Mouse (Mus musculus): ENCODE measurements around the gene A630023A22Rik. TPM values are rescaled to one million over a fixed set of nuclear protein-coding genes. Genes with fewer than 3 reads are reported as not detected.

A630023A22Rik gene
- polyA plus RNA-seq, 1 experiment from 2014 or later = not detected

- Histone ChIP-seq H3K9me3 (replicated peaks; ENCODE audit: control insufficient read depth, low read length) (no peaks in the 10 kb centered on the region), H3K27ac (ENCODE audit: low read depth, low read length) (no peak overlapping the region), H3K36me3 (ENCODE audit: control insufficient read depth, insufficient read depth, low read length) (no peaks in the 10 kb centered on the region), H3K4me3 (ENCODE audit: low read depth, low read length) (no peak overlapping the region), H3K4me1 (ENCODE audit: control insufficient read depth, insufficient read depth, low read length) (no peaks in the 10 kb centered on the region), H3K9ac (ENCODE audit: low read depth, low read length) (no peak overlapping the region), H3K4me2 (no peak overlapping the region), H3K27me3 (ENCODE audit: control insufficient read depth, insufficient read depth, low read length) (no peaks in the 10 kb centered on the region)
- WGBS (ENCODE audit: insufficient replicate concordance) = 65% methylated on average over 5 of the region's 5 CpGs
- ATAC-seq (replicated peaks; ENCODE audit: insufficient number of reproducible peaks, low FRiP score, low TSS enrichment) = no peak
Measured at GRCm38 (mm10) chr14:34096161-34096560, 6.4 kb downstream of the A630023A22Rik start.

GRCm38 (mm10) chr14:34092856-34093255 is 9.7 kb downstream of the A630023A22Rik start:
- H3K27ac ChIP-seq (ENCODE audit: low read depth, low read length) = no peak overlapping the region
- H3K4me2 ChIP-seq = no peak overlapping the region
- WGBS (ENCODE audit: insufficient replicate concordance) = 65% methylated on average over 1 of the region's 1 CpGs
- H3K4me1 ChIP-seq (ENCODE audit: control insufficient read depth, insufficient read depth, low read length) = no peaks in the 10 kb centered on the region
- H3K4me3 ChIP-seq (ENCODE audit: low read depth, low read length) = no peak overlapping the region
- no peak for ATAC-seq (replicated peaks; ENCODE audit: insufficient number of reproducible peaks, low FRiP score, low TSS enrichment)
- H3K9ac ChIP-seq (ENCODE audit: low read depth, low read length) = no peak overlapping the region
- no peaks in the 10 kb centered on the region for H3K27me3 ChIP-seq (ENCODE audit: control insufficient read depth, insufficient read depth, low read length)
- H3K36me3 ChIP-seq (ENCODE audit: control insufficient read depth, insufficient read depth, low read length) = no peaks in the 10 kb centered on the region
- no peaks in the 10 kb centered on the region for H3K9me3 ChIP-seq (replicated peaks; ENCODE audit: control insufficient read depth, low read length)

GRCm38 (mm10) chr14:34091475-34091874 is 11.1 kb downstream of the A630023A22Rik start:
- H3K9me3 ChIP-seq (replicated peaks; ENCODE audit: control insufficient read depth, low read length) = no peaks in the 10 kb centered on the region
- 71% methylated on average over 5 of the region's 5 CpGs for WGBS (ENCODE audit: insufficient replicate concordance)

GRCm38 (mm10) chr14:34089796-34090195 is 12.8 kb downstream of the A630023A22Rik start:
- Histone ChIP-seq H3K4me1 (ENCODE audit: control insufficient read depth, insufficient read depth, low read length) (no peaks in the 10 kb centered on the region), H3K27me3 (ENCODE audit: control insufficient read depth, insufficient read depth, low read length) (0 out of 2 replicates have a peak, but pooled peaks cover 4% of the 10 kb centered on the region), H3K36me3 (ENCODE audit: control insufficient read depth, insufficient read depth, low read length) (no peaks in the 10 kb centered on the region), H3K4me2 (no peak overlapping the region), H3K9me3 (replicated peaks; ENCODE audit: control insufficient read depth, low read length) (no peaks in the 10 kb centered on the region), H3K27ac (ENCODE audit: low read depth, low read length) (no peak overlapping the region), H3K9ac (ENCODE audit: low read depth, low read length) (no peak overlapping the region), H3K4me3 (ENCODE audit: low read depth, low read length) (no peak overlapping the region)
- 78% methylated on average over 8 of the region's 8 CpGs for WGBS (ENCODE audit: insufficient replicate concordance)
- no peak for ATAC-seq (replicated peaks; ENCODE audit: insufficient number of reproducible peaks, low FRiP score, low TSS enrichment)

More at GRCm38 (mm10) chr14:34091475-34091874, 11.1 kb downstream of the A630023A22Rik start:
- Histone ChIP-seq H3K9ac (ENCODE audit: low read depth, low read length) (no peak overlapping the region), H3K27ac (ENCODE audit: low read depth, low read length) (no peak overlapping the region), H3K4me2 (no peak overlapping the region), H3K36me3 (ENCODE audit: control insufficient read depth, insufficient read depth, low read length) (no peaks in the 10 kb centered on the region), H3K27me3 (ENCODE audit: control insufficient read depth, insufficient read depth, low read length) (0 out of 2 replicates have a peak, but pooled peaks cover 4% of the 10 kb centered on the region), H3K4me1 (ENCODE audit: control insufficient read depth, insufficient read depth, low read length) (no peaks in the 10 kb centered on the region), H3K4me3 (ENCODE audit: low read depth, low read length) (no peak overlapping the region)
- no peak for ATAC-seq (replicated peaks; ENCODE audit: insufficient number of reproducible peaks, low FRiP score, low TSS enrichment)

- Histone ChIP-seq H3K27me3 (ENCODE audit: control insufficient read depth, insufficient read depth, low read length) (0 out of 2 replicates have a peak, but pooled peaks cover 4% of the 10 kb centered on the region), H3K4me2 (no peak overlapping the region), H3K4me3 (ENCODE audit: low read depth, low read length) (no peak overlapping the region), H3K36me3 (ENCODE audit: control insufficient read depth, insufficient read depth, low read length) (no peaks in the 10 kb centered on the region), H3K9me3 (replicated peaks; ENCODE audit: control insufficient read depth, low read length) (no peaks in the 10 kb centered on the region), H3K9ac (ENCODE audit: low read depth, low read length) (no peak overlapping the region), H3K4me1 (ENCODE audit: control insufficient read depth, insufficient read depth, low read length) (no peaks in the 10 kb centered on the region), H3K27ac (ENCODE audit: low read depth, low read length) (no peak overlapping the region)
- ATAC-seq (replicated peaks; ENCODE audit: insufficient number of reproducible peaks, low FRiP score, low TSS enrichment) = no peak
- WGBS (ENCODE audit: insufficient replicate concordance) = 75% methylated on average over 2 of the region's 2 CpGs
Measured at GRCm38 (mm10) chr14:34087856-34088398, 14.6 kb downstream of the A630023A22Rik start.

- Histone ChIP-seq H3K36me3 (ENCODE audit: control insufficient read depth, insufficient read depth, low read length) (no peaks in the 10 kb centered on the region), H3K4me3 (ENCODE audit: low read depth, low read length) (no peak overlapping the region), H3K27me3 (ENCODE audit: control insufficient read depth, insufficient read depth, low read length) (0 out of 2 replicates have a peak, but pooled peaks cover 4% of the 10 kb centered on the region), H3K9ac (ENCODE audit: low read depth, low read length) (no peak overlapping the region), H3K4me1 (ENCODE audit: control insufficient read depth, insufficient read depth, low read length) (no peaks in the 10 kb centered on the region), H3K9me3 (replicated peaks; ENCODE audit: control insufficient read depth, low read length) (no peaks in the 10 kb centered on the region), H3K27ac (ENCODE audit: low read depth, low read length) (no peak overlapping the region), H3K4me2 (no peak overlapping the region)
- ATAC-seq (replicated peaks; ENCODE audit: insufficient number of reproducible peaks, low FRiP score, low TSS enrichment) = no peak
- 62% methylated on average over 4 of the region's 4 CpGs for WGBS (ENCODE audit: insufficient replicate concordance)
Measured at GRCm38 (mm10) chr14:34086806-34087205, 15.7 kb downstream of the A630023A22Rik start.

- 0 out of 2 replicates have a peak, but pooled peaks cover 4% of the 10 kb centered on the region for H3K27me3 ChIP-seq (ENCODE audit: control insufficient read depth, insufficient read depth, low read length)
- ATAC-seq (replicated peaks; ENCODE audit: insufficient number of reproducible peaks, low FRiP score, low TSS enrichment) = no peak
Measured at GRCm38 (mm10) chr14:34085731-34086130, 16.8 kb downstream of the A630023A22Rik start, which contains the start of gene Anxa8. Gene Anxa8 (plus strand): TSS chr14:34085981.

GRCm38 (mm10) chr14:34080321-34080997 is 22.1 kb downstream of the A630023A22Rik start:
- 10% methylated on average over 11 of the region's 11 CpGs for WGBS (ENCODE audit: insufficient replicate concordance)
- H3K4me1 ChIP-seq (ENCODE audit: control insufficient read depth, insufficient read depth, low read length) = no peaks in the 10 kb centered on the region

More at GRCm38 (mm10) chr14:34085731-34086130, 16.8 kb downstream of the A630023A22Rik start, which contains the start of gene Anxa8:
- no peak within 1 kb of the TSS for H3K4me2 ChIP-seq
- H3K4me1 ChIP-seq (ENCODE audit: control insufficient read depth, insufficient read depth, low read length) = no peaks in the 10 kb centered on the region
- no peak within 1 kb of the TSS for H3K27ac ChIP-seq (ENCODE audit: low read depth, low read length)
- H3K9me3 ChIP-seq (replicated peaks; ENCODE audit: control insufficient read depth, low read length) = no peaks in the 10 kb centered on the region
- H3K4me3 ChIP-seq (ENCODE audit: low read depth, low read length) = no peak within 1 kb of the TSS
- H3K36me3 ChIP-seq (ENCODE audit: control insufficient read depth, insufficient read depth, low read length) = no peaks in the 10 kb centered on the region
- H3K9ac ChIP-seq (ENCODE audit: low read depth, low read length) = no peak within 1 kb of the TSS
- WGBS (ENCODE audit: insufficient replicate concordance) = 38% methylated on average over 4 of the region's 4 CpGs

More at GRCm38 (mm10) chr14:34080321-34080997, 22.1 kb downstream of the A630023A22Rik start:
- Histone ChIP-seq H3K9me3 (replicated peaks; ENCODE audit: control insufficient read depth, low read length) (no peaks in the 10 kb centered on the region), H3K9ac (ENCODE audit: low read depth, low read length) (no peak overlapping the region), H3K27me3 (ENCODE audit: control insufficient read depth, insufficient read depth, low read length) (peaks cover 2% of the 10 kb centered on the region), H3K4me2 (no peak overlapping the region), H3K27ac (ENCODE audit: low read depth, low read length) (no peak overlapping the region), H3K36me3 (ENCODE audit: control insufficient read depth, insufficient read depth, low read length) (no peaks in the 10 kb centered on the region), H3K4me3 (ENCODE audit: low read depth, low read length) (no peak overlapping the region)
- ATAC-seq (replicated peaks; ENCODE audit: insufficient number of reproducible peaks, low FRiP score, low TSS enrichment) = no peak; the same call in 1 of the 2 replicates
